Mouse (Mus musculus): ENCODE measurements around the gene Pla2g4a. TPM values are rescaled to one million over a fixed set of nuclear protein-coding genes. Genes with fewer than 3 reads are reported as not detected.

Gene Pla2g4a
- 1.1 and 1.3 TPM in 2 replicates for polyA plus RNA-seq (2012)

GRCm38 (mm10) chr1:149960734-149961424 lies at the start of gene Pla2g4a:
Pla2g4a (minus strand) TSS chr1:149961290.

Other genes with a start within 250 kb of the Pla2g4a start
- 0.39 and 0.57 TPM in 2 replicates for gene Ptgs2, start 138.7 kb upstream of the Pla2g4a start, polyA plus RNA-seq (2012)

Measured in megakaryocyte-erythroid progenitor cell, adult 5 weeks (primary cell).